Mouse (Mus musculus) CD4-positive, CD25-positive, alpha-beta regulatory T cell, adult 4 months (primary cell): ENCODE measurements around the gene Bag5. TPM values are rescaled to one million over a fixed set of nuclear protein-coding genes. Genes with fewer than 3 reads are reported as not detected.
A peak's percentile ranks its signal among the peaks of the same experiment; 100 is the strongest.
"Not testable (repeated sequence)": the region's sequence is repeated elsewhere in the genome, so short reads cannot be mapped to it uniquely, and the experiment has no call there.

Experiments
- ATAC-seq: one replicate; pipeline ENCODE4 v1.8.0; 2017
- polyA plus RNA-seq, 2 experiments: library from polyadenylated mRNA; unstranded; fragments of 100-300 nt; shearing (Covaris generic); gene quantifications; one replicate each; pipeline ENCODE4 v1.2.1; 2017

The Bag5 gene
- 10 to 100 TPM; 32.5 to 37.9 TPM for polyA plus RNA-seq

- ATAC-seq = peak; percentile 99
Observed at GRCm38 (mm10) chr12:111713004-111713651, at the start of gene Bag5, which contains the start of gene Apopt1. Gene Bag5, minus strand, starts transcription at chr12:111713257. Gene Apopt1, plus strand, starts transcription at chr12:111713261.

- ATAC-seq = no peak
Observed at GRCm38 (mm10) chr12:111760306-111760908, 47.4 kb upstream of the Bag5 start.

GRCm38 (mm10) chr12:111759176-111760061 is 46.4 kb upstream of the Bag5 start:
- ATAC-seq = peak; percentile 34

GRCm38 (mm10) chr12:111758381-111759175 is 45.5 kb upstream of the Bag5 start, which contains the start of gene Klc1:
Gene Klc1, plus strand, starts transcription at chr12:111758849.
- peak; percentile 86 for ATAC-seq

- no peak for ATAC-seq
Observed at GRCm38 (mm10) chr12:111757561-111758325, 44.7 kb upstream of the Bag5 start.

GRCm38 (mm10) chr12:111756698-111757082 is 43.6 kb upstream of the Bag5 start:
- no peak for ATAC-seq

- ATAC-seq = no peak
Observed at GRCm38 (mm10) chr12:111756082-111756697, 43.1 kb upstream of the Bag5 start.

GRCm38 (mm10) chr12:111755231-111755630 is 42.2 kb upstream of the Bag5 start:
- ATAC-seq = no peak

- ATAC-seq = no peak
Observed at GRCm38 (mm10) chr12:111754710-111755109, 41.7 kb upstream of the Bag5 start.

GRCm38 (mm10) chr12:111753347-111753746 is 40.3 kb upstream of the Bag5 start:
- ATAC-seq = no peak

- no peak for ATAC-seq
Observed at GRCm38 (mm10) chr12:111752491-111752890, 39.4 kb upstream of the Bag5 start.

GRCm38 (mm10) chr12:111750739-111751138 is 37.7 kb upstream of the Bag5 start:
- ATAC-seq = no peak

GRCm38 (mm10) chr12:111747421-111747820 is 34.4 kb upstream of the Bag5 start:
- no peak for ATAC-seq

- ATAC-seq = peak; percentile 77
Observed at GRCm38 (mm10) chr12:111746091-111746490, 33.0 kb upstream of the Bag5 start.

- ATAC-seq = no peak
Observed at GRCm38 (mm10) chr12:111745274-111745673, 32.2 kb upstream of the Bag5 start.

- ATAC-seq = no peak
Observed at GRCm38 (mm10) chr12:111743981-111744423, 30.9 kb upstream of the Bag5 start.

GRCm38 (mm10) chr12:111743419-111743818 is 30.4 kb upstream of the Bag5 start:
- ATAC-seq = no peak

- no peak for ATAC-seq
Observed at GRCm38 (mm10) chr12:111741338-111741737, 28.3 kb upstream of the Bag5 start.

- ATAC-seq = no peak
Observed at GRCm38 (mm10) chr12:111738754-111739153, 25.7 kb upstream of the Bag5 start.

GRCm38 (mm10) chr12:111737370-111737769 is 24.3 kb upstream of the Bag5 start:
- ATAC-seq = no peak

GRCm38 (mm10) chr12:111736676-111737075 is 23.6 kb upstream of the Bag5 start:
- not testable (repeated sequence) for ATAC-seq
